Mouse (Mus musculus) lung, embryonic 14.5 days (tissue): ENCODE data around the gene Csnk1d. TPM values are rescaled to one million over a fixed set of nuclear protein-coding genes. Genes with fewer than 3 reads are reported as not detected.

Experiments used
- ATAC-seq: fragments of 200-750 bp; cut with Nextera tagmentation; 2 replicates; pipeline ENCODE4 v1.8.0; 2017; ENCODE audit warnings: mild to moderate bottlenecking, moderate TSS enrichment, moderate library complexity; ENCODE audit not compliant: insufficient read depth
- DNase-seq: peaks from one replicate; pipeline ENCODE4 v3.0.0-alpha.2; 2015
- H3K27ac ChIP-seq: fragments of 300-500 bp; sonication (generic); 2 replicates; pipeline ENCODE4 v1.5.1; 2014; ENCODE audit warnings: low read depth, mild to moderate bottlenecking, moderate library complexity
- H3K27me3 ChIP-seq: fragments of 300-500 bp; sonication (generic); 2 replicates; pipeline ENCODE4 v1.6.1; 2014; ENCODE audit warnings: low read length, control low read depth; ENCODE audit not compliant: insufficient read depth
- H3K36me3 ChIP-seq: fragments of 300-500 bp; sonication (generic); 2 replicates; pipeline ENCODE4 v1.6.1; 2014; ENCODE audit warnings: control low read depth; ENCODE audit not compliant: insufficient read depth
- H3K4me1 ChIP-seq: fragments of 300-500 bp; sonication (generic); 2 replicates; pipeline ENCODE4 v1.6.1; 2014; ENCODE audit warnings: antibody characterized with exemption, control low read depth; ENCODE audit not compliant: insufficient read depth
- H3K4me2 ChIP-seq: fragments of 300-500 bp; sonication (generic); 2 replicates; pipeline ENCODE4 v1.6.1; 2014; ENCODE audit warnings: mild to moderate bottlenecking
- H3K4me3 ChIP-seq: fragments of 300-500 bp; sonication (generic); 2 replicates; pipeline ENCODE4 v1.5.1; 2014; ENCODE audit warnings: low read depth, low read length
- H3K9ac ChIP-seq: fragments of 300-500 bp; sonication (generic); 2 replicates; pipeline ENCODE4 v1.6.1; 2014
- H3K9me3 ChIP-seq: fragments of 300-500 bp; sonication (generic); 2 replicates; pipeline ENCODE4 v1.6.1; 2016; ENCODE audit warnings: low read depth, low read length, control low read depth
- CTCF ChIP-seq: IDR thresholded peaks from 2 replicates; pipeline ENCODE4 v1.5.1; 2016; ENCODE audit warnings: antibody characterized with exemption, low read depth
- WGBS: fragments of 180-500 bp; shearing (Covaris S2); extraction: QIAGEN DNeasy Blood & Tissue Kit; methylation state at CpG from one replicate; pipeline ENCODE4 v1.1.7; 2014; 5-methylcytosine and 5-hydroxymethylcytosine counted together
- polyA plus RNA-seq: library from polyadenylated mRNA; unstranded; fragments of >200 nt; fragmentation: Nextera tagmentation; extraction: Ambion mirVana; gene quantifications from 2 replicates; pipeline ENCODE4 v1.2.1, GENCODE M21; 2014

Csnk1d gene
- polyA plus RNA-seq, 1 experiment from 2014 or later = 89.8 TPM

GRCm38 (mm10) chr11:120945926-120946325 is 45.2 kb downstream of the Csnk1d start:
- Histone ChIP-seq H3K9me3 (no peaks in the 10 kb centered on the region), H3K27ac (no peak overlapping the region), H3K36me3 (no peaks in the 10 kb centered on the region), H3K4me1 (peaks cover 7% of the 10 kb centered on the region; the same call in 1 of the 2 replicates), H3K4me3 (no peak overlapping the region), H3K4me2 (no peak overlapping the region), H3K9ac (no peak overlapping the region), H3K27me3 (no peaks in the 10 kb centered on the region)
- WGBS = 88% methylated on average over 5 of the region's 5 CpGs
- DNase-seq (no peak), ATAC-seq (no peak)
- TF ChIP-seq CTCF = no peak

- H3K27me3 ChIP-seq = no peaks in the 10 kb centered on the region
- H3K9me3 ChIP-seq = no peaks in the 10 kb centered on the region
- ATAC-seq (no peak), DNase-seq (no peak)
- TF ChIP-seq CTCF = no peak
- no peak overlapping the region for H3K27ac ChIP-seq
- H3K4me2 ChIP-seq = no peak overlapping the region
- 72% methylated on average over 7 of the region's 7 CpGs for WGBS
- H3K9ac ChIP-seq = no peak overlapping the region
- no peak overlapping the region for H3K4me3 ChIP-seq
- H3K36me3 ChIP-seq = no peaks in the 10 kb centered on the region
- H3K4me1 ChIP-seq = peaks cover 4% of the 10 kb centered on the region; the same call in 1 of the 2 replicates
These were observed 45.9 kb downstream of the Csnk1d start for GRCm38 (mm10) chr11:120945266-120945665.

- no peak overlapping the region for H3K9ac ChIP-seq
- H3K27me3 ChIP-seq = no peaks in the 10 kb centered on the region
- DNase-seq = no peak
- no peaks in the 10 kb centered on the region for H3K36me3 ChIP-seq
- 86% methylated on average over 6 of the region's 6 CpGs for WGBS
- no peak overlapping the region for H3K4me2 ChIP-seq
- TF ChIP-seq CTCF = no peak
- H3K4me3 ChIP-seq = no peak overlapping the region
- no peak for ATAC-seq
- H3K27ac ChIP-seq = no peak overlapping the region
- no peaks in the 10 kb centered on the region for H3K9me3 ChIP-seq
- no peaks in the 10 kb centered on the region for H3K4me1 ChIP-seq
These were observed 50.2 kb downstream of the Csnk1d start for GRCm38 (mm10) chr11:120940959-120941358.

- TF ChIP-seq CTCF = no peak
- ATAC-seq (no peak), DNase-seq (no peak)
- Histone ChIP-seq H3K9me3 (no peaks in the 10 kb centered on the region), H3K4me2 (no peak overlapping the region), H3K27ac (no peak overlapping the region), H3K4me3 (no peak overlapping the region), H3K36me3 (no peaks in the 10 kb centered on the region), H3K9ac (no peak overlapping the region), H3K27me3 (no peaks in the 10 kb centered on the region), H3K4me1 (no peaks in the 10 kb centered on the region)
- WGBS = 44% methylated on average over 6 of the region's 6 CpGs
These were observed 51.3 kb downstream of the Csnk1d start for GRCm38 (mm10) chr11:120939712-120940341.

- ATAC-seq = no peak
- Histone ChIP-seq H3K27me3 (no peaks in the 10 kb centered on the region), H3K27ac (0 out of 2 replicates have a peak overlapping the region, but pooled peaks have one; percentile 12), H3K4me3 (no peak overlapping the region), H3K4me2 (no peak overlapping the region), H3K9me3 (no peaks in the 10 kb centered on the region), H3K9ac (no peak overlapping the region), H3K4me1 (no peaks in the 10 kb centered on the region), H3K36me3 (no peaks in the 10 kb centered on the region)
- no peak for TF ChIP-seq CTCF
- no peak for DNase-seq
- WGBS = 16% methylated on average over 4 of the region's 4 CpGs
These were observed 52.3 kb downstream of the Csnk1d start for GRCm38 (mm10) chr11:120938795-120939194.

- no peak overlapping the region for H3K9ac ChIP-seq
- ATAC-seq (no peak), DNase-seq (no peak)
- 89% methylated on average over 1 of the region's 1 CpGs for WGBS
- H3K27ac ChIP-seq = no peak overlapping the region
- H3K27me3 ChIP-seq = no peaks in the 10 kb centered on the region
- no peak overlapping the region for H3K4me2 ChIP-seq
- no peaks in the 10 kb centered on the region for H3K36me3 ChIP-seq
- H3K4me1 ChIP-seq = no peaks in the 10 kb centered on the region; the same call in 1 of the 2 replicates
- H3K9me3 ChIP-seq = no peaks in the 10 kb centered on the region
- no peak for TF ChIP-seq CTCF
- no peak overlapping the region for H3K4me3 ChIP-seq
These were observed 53.2 kb downstream of the Csnk1d start for GRCm38 (mm10) chr11:120937976-120938375.

GRCm38 (mm10) chr11:120932564-120933398 is 58.3 kb downstream of the Csnk1d start, which contains the start of gene Ccdc57:
Ccdc57 (minus strand) TSS chr11:120932872.
- ATAC-seq (peak; percentile 96), DNase-seq (peak; percentile 96)
- H3K36me3 ChIP-seq = no peaks in the 10 kb centered on the region
- TF ChIP-seq CTCF = no peak
- no peaks in the 10 kb centered on the region for H3K9me3 ChIP-seq
- peak within 1 kb of the TSS; percentile 85 for H3K4me2 ChIP-seq
- no peaks in the 10 kb centered on the region; the same call in 1 of the 2 replicates for H3K4me1 ChIP-seq
- H3K27ac ChIP-seq = no peak within 1 kb of the TSS
- H3K27me3 ChIP-seq = no peaks in the 10 kb centered on the region
- WGBS = 10% methylated on average over 44 of the region's 44 CpGs
- peak within 1 kb of the TSS; percentile 71 for H3K4me3 ChIP-seq
- peak within 1 kb of the TSS; percentile 69 for H3K9ac ChIP-seq
